Mouse (Mus musculus) erythroblast, embryonic 14.5 days (primary cell): ENCODE measurements around the gene Nbas.

Experiments used
- GATA1 ChIP-seq: IDR thresholded peaks from 2 replicates; pipeline ENCODE4 v1.6.1; 2012; ENCODE audit warnings: low read length, inconsistent platforms, mixed read lengths
- TAL1 ChIP-seq: IDR thresholded peaks from 3 replicates; pipeline ENCODE4 v1.6.1; 2012; ENCODE audit warnings: low read length, inconsistent platforms, mixed read lengths

- TF ChIP-seq GATA1 (no peak), TAL1 (no peak)
Measured at GRCm38 (mm10) chr12:13382046-13382445, 113.1 kb downstream of the Nbas start.
